Mouse (Mus musculus): ENCODE data around the gene Pptc7. TPM values are rescaled to one million over a fixed set of nuclear protein-coding genes. Genes with fewer than 3 reads are reported as not detected.

Pptc7 gene
- polyA plus RNA-seq, 1 experiment from 2014 or later: 8.8 TPM

- H3K27me3 ChIP-seq: no peaks in the 10 kb centered on the region
- 83% methylated on average over 4 of the region's 4 CpGs for WGBS
- no peak overlapping the region for H3K27ac ChIP-seq
- no peak overlapping the region for H3K4me2 ChIP-seq (replicated peaks)
- ATAC-seq (ENCODE audit: low FRiP score, low read depth): no peak
- H3K9ac ChIP-seq: no peak overlapping the region
- peaks cover 29% of the 10 kb centered on the region for H3K4me1 ChIP-seq
- peaks cover 22% of the 10 kb centered on the region; the same call in 1 of the 2 replicates for H3K36me3 ChIP-seq
- no peak overlapping the region for H3K4me3 ChIP-seq
- 0 out of 2 replicates have a peak, but pooled peaks cover 3% of the 10 kb centered on the region for H3K9me3 ChIP-seq
Measured at GRCm38 (mm10) chr5:122288147-122288811, 4.1 kb downstream of the Pptc7 start.

GRCm38 (mm10) chr5:122291149-122291548 is 7.0 kb downstream of the Pptc7 start:
- H3K4me2 ChIP-seq (replicated peaks): no peak overlapping the region
- H3K27me3 ChIP-seq: no peaks in the 10 kb centered on the region
- H3K4me1 ChIP-seq: peaks cover 22% of the 10 kb centered on the region
- 0 out of 2 replicates have a peak, but pooled peaks cover 3% of the 10 kb centered on the region for H3K9me3 ChIP-seq
- WGBS: 60% methylated on average over 6 of the region's 6 CpGs
- no peak overlapping the region for H3K4me3 ChIP-seq
- H3K27ac ChIP-seq: no peak overlapping the region
- no peak overlapping the region for H3K9ac ChIP-seq
- no peak for ATAC-seq (ENCODE audit: low FRiP score, low read depth)
- H3K36me3 ChIP-seq: peaks cover 22% of the 10 kb centered on the region; the same call in 1 of the 2 replicates

GRCm38 (mm10) chr5:122291553-122292339 is 7.6 kb downstream of the Pptc7 start:
- WGBS: 78% methylated on average over 17 of the region's 17 CpGs
- H3K27ac ChIP-seq: no peak overlapping the region
- ATAC-seq (ENCODE audit: low FRiP score, low read depth): no peak
- H3K36me3 ChIP-seq: peaks cover 22% of the 10 kb centered on the region; the same call in 1 of the 2 replicates
- H3K27me3 ChIP-seq: no peaks in the 10 kb centered on the region
- no peak overlapping the region for H3K9ac ChIP-seq
- no peak overlapping the region for H3K4me2 ChIP-seq (replicated peaks)
- H3K4me3 ChIP-seq: no peak overlapping the region
- 0 out of 2 replicates have a peak, but pooled peaks cover 3% of the 10 kb centered on the region for H3K9me3 ChIP-seq
- H3K4me1 ChIP-seq: peaks cover 19% of the 10 kb centered on the region; the same call in 1 of the 2 replicates

GRCm38 (mm10) chr5:122293131-122293530 is 9.0 kb downstream of the Pptc7 start:
- Histone ChIP-seq H3K36me3 (peaks cover 12% of the 10 kb centered on the region; the same call in 1 of the 2 replicates), H3K9ac (no peak overlapping the region), H3K4me3 (no peak overlapping the region), H3K4me1 (peaks cover 19% of the 10 kb centered on the region; the same call in 1 of the 2 replicates), H3K27me3 (no peaks in the 10 kb centered on the region), H3K4me2 (replicated peaks) (no peak overlapping the region), H3K27ac (no peak overlapping the region), H3K9me3 (0 out of 2 replicates have a peak, but pooled peaks cover 3% of the 10 kb centered on the region)
- WGBS: 69% methylated on average over 6 of the region's 6 CpGs
- ATAC-seq (ENCODE audit: low FRiP score, low read depth): no peak

DNA sequence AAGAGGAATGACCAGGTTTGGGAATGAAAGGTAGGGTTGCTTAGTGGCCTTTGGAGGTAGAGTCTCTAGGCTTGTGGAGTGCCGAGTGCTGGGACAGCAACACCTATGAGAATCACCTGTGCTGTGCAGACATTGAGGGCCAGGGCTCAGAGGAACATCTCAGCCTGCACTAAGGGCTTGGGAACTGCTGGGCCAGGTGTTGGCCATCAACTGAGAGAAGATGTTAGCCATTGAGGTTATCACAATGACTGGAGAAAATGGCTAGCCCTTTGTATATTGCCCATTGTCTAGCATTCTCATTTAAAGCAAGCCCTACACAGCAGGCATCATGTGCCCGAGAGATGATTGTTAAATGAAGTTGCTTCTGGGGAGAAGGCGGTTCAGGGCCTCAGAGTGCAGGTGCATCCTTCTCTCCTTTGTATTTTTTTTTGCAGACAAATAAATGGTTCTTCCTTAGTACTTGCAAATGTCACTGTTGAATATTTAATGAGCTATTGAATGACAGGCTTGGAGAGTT is 10.1 kb downstream of the Pptc7 start:
- Histone ChIP-seq H3K36me3 (peaks cover 6% of the 10 kb centered on the region; the same call in 1 of the 2 replicates), H3K27ac (no peak overlapping the region), H3K9me3 (0 out of 2 replicates have a peak, but pooled peaks cover 3% of the 10 kb centered on the region), H3K27me3 (no peaks in the 10 kb centered on the region), H3K4me3 (no peak overlapping the region), H3K4me1 (peaks cover 19% of the 10 kb centered on the region; the same call in 1 of the 2 replicates), H3K4me2 (replicated peaks) (no peak overlapping the region), H3K9ac (0 out of 2 replicates have a peak overlapping the region, but pooled peaks have one; percentile 4)
- WGBS: 78% methylated on average over 3 of the region's 3 CpGs
- no peak for ATAC-seq (ENCODE audit: low FRiP score, low read depth)

DNA sequence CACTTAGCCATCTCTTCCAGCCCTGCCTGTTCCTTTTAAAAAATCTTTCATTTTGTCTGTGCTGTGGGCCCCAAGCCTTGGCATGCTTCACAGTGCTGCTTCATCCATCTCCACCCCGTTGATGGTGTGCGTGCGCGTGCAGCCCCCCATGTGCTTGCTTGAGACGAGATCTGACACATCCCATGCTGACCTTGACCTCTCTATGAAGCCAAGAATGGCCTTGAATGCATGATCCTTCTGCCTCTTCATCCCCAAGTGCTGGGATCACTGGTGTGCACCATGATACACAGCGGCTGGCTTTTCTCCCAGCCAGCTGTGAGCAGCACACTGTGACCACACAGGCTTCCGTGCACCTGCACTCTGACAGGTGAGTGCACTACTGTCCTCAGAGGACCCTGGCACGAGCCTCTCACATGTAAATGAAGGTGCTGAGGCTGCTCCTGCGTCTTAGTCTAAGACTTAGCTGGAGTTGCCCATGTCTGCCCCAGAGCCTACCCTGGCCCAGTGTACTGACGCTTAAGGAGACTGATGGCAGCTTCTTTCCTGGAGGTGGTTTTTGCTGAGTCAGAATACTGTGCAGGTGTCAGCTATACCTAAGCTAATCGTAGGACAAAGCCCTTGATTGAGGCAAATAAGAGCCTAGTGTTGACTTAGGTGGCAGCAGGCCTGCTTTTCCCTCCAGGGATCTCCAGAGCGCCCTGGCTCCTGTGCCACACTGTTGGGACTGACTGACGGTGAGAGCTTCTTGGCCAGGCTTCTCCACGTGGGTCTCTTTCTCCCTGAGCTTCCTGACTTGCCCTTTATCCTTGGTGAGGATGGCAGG is 11.2 kb downstream of the Pptc7 start:
- H3K4me3 ChIP-seq: no peak overlapping the region
- ATAC-seq (ENCODE audit: low FRiP score, low read depth): no peak
- 82% methylated on average over 14 of the region's 14 CpGs for WGBS

GRCm38 (mm10) chr5:122300071-122300518 is 15.9 kb downstream of the Pptc7 start:
- H3K36me3 ChIP-seq: no peaks in the 10 kb centered on the region; the same call in 1 of the 2 replicates
- H3K9ac ChIP-seq: no peak overlapping the region
- no peak overlapping the region for H3K27ac ChIP-seq
- H3K27me3 ChIP-seq: no peaks in the 10 kb centered on the region
- no peak overlapping the region for H3K4me2 ChIP-seq (replicated peaks)
- WGBS: 84% methylated on average over 6 of the region's 6 CpGs
- H3K9me3 ChIP-seq: no peaks in the 10 kb centered on the region
- peaks cover 33% of the 10 kb centered on the region for H3K4me1 ChIP-seq
- no peak overlapping the region for H3K4me3 ChIP-seq
- ATAC-seq (ENCODE audit: low FRiP score, low read depth): no peak

More for the DNA sequence above, 11.2 kb downstream of the Pptc7 start:
- no peaks in the 10 kb centered on the region; the same call in 1 of the 2 replicates for H3K36me3 ChIP-seq
- no peak overlapping the region for H3K9ac ChIP-seq
- H3K4me2 ChIP-seq (replicated peaks): no peak overlapping the region
- no peaks in the 10 kb centered on the region for H3K27me3 ChIP-seq
- H3K4me1 ChIP-seq: peaks cover 19% of the 10 kb centered on the region; the same call in 1 of the 2 replicates
- H3K9me3 ChIP-seq: no peaks in the 10 kb centered on the region
- no peak overlapping the region for H3K27ac ChIP-seq

DNA sequence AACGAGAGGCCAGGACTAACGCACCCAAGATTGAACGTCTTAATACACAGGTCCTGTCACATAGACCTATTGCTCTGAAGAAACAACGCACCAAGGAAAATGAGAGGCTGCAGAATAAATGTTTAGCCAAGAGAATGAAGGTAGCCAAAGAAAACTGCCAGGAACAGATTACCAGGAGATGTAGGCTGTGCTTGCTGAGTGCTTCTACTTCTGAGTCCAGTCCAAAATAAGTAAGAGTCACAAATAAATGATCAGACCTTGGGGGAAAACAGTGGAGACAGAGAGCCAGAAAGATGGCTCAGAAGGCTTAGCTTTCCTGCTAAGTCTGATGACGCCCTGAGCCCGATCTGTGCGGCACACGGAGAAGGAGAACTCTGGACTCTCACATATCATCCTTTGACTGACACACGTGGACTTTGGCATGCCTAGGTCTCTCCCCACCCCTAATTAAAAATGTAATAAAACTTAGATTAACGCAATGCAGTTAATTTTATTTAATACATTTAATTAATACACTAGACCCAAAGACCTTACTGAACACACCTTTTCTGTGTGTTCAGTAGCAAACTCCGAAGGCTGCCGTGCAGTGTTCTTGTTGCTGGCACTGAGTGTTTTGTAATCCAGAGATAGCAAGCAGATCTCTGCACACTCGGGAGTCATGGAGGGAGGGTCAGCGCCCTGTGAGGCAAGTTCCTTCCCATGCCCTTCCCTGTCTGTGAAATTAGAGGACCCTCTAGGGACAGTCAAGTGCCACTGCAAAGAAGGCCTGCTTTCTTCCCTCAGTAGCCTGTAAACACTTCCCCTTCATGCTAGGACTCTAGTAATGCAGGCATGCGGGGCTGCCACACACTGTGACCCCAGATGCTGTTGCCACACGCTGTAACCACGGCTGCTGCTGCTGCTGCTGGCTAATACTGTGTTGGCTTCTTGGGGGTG is 18.9 kb downstream of the Pptc7 start:
- no peaks in the 10 kb centered on the region for H3K27me3 ChIP-seq
- H3K9ac ChIP-seq: 0 out of 2 replicates have a peak overlapping the region, but pooled peaks have one; percentile 4
- H3K9me3 ChIP-seq: no peaks in the 10 kb centered on the region
- ATAC-seq (ENCODE audit: low FRiP score, low read depth): peak; percentile 40; the same call in 1 of the 2 replicates
- peaks cover 2% of the 10 kb centered on the region for H3K36me3 ChIP-seq
- H3K4me2 ChIP-seq (replicated peaks): no peak overlapping the region
- H3K4me3 ChIP-seq: no peak overlapping the region
- 60% methylated on average over 17 of the region's 17 CpGs for WGBS
- H3K27ac ChIP-seq: peak overlapping the region; percentile 22; the same call in 1 of the 2 replicates
- peaks cover 33% of the 10 kb centered on the region for H3K4me1 ChIP-seq

DNA sequence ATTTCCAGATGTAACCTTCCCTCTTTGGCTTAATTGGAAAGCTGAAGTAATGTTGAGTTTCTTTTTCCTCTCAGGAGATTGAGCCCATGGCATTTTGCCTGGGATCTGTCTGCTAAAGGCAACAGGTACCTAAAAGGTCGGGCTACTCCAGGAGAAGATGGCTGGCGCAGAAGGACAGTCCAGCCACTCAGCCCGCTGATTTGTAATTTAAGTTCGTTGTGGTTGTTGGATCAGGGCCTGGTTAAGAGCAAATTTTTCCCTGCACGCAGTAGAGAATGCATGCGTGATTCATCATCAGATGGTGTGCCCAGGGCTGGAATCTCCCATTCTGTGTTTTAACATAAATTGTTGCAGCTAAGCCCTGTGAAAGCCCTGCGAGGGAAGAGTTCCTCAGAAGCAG is 19.8 kb downstream of the Pptc7 start:
- Histone ChIP-seq H3K4me1 (peaks cover 33% of the 10 kb centered on the region), H3K9me3 (no peaks in the 10 kb centered on the region), H3K4me3 (no peak overlapping the region), H3K4me2 (replicated peaks) (no peak overlapping the region), H3K36me3 (peaks cover 10% of the 10 kb centered on the region), H3K27ac (0 out of 2 replicates have a peak overlapping the region, but pooled peaks have one; percentile 22), H3K9ac (no peak overlapping the region), H3K27me3 (no peaks in the 10 kb centered on the region)
- ATAC-seq (ENCODE audit: low FRiP score, low read depth): no peak
- 86% methylated on average over 7 of the region's 7 CpGs for WGBS

- Histone ChIP-seq H3K4me2 (replicated peaks) (no peak overlapping the region), H3K36me3 (peaks cover 13% of the 10 kb centered on the region), H3K27ac (0 out of 2 replicates have a peak overlapping the region, but pooled peaks have one; percentile 22), H3K27me3 (no peaks in the 10 kb centered on the region), H3K4me3 (no peak overlapping the region), H3K9me3 (no peaks in the 10 kb centered on the region), H3K9ac (no peak overlapping the region), H3K4me1 (peaks cover 33% of the 10 kb centered on the region)
- 83% methylated on average over 6 of the region's 6 CpGs for WGBS
- no peak for ATAC-seq (ENCODE audit: low FRiP score, low read depth)
Measured at GRCm38 (mm10) chr5:122304541-122304940, 20.4 kb downstream of the Pptc7 start.
